In genomic region chr8:47764480-47764879, GRCm38 (mm10) we compare ENCODE assay signal across 8 mouse cellular contexts. TPM values are rescaled to one million over a fixed set of nuclear protein-coding genes. Genes with fewer than 3 reads are reported as not detected.
A peak's percentile ranks its signal among the peaks of the same experiment; 100 is the strongest.
DNase-seq lines count a peak whose midpoint lies in the region; ATAC-seq lines count a peak whose summit lies in the region.

No protein-coding gene starts in this region.

- H3K4me1 ChIP-seq in midbrain, embryonic 15.5 days: peaks cover 9% of the 10 kb centered on the region
- peaks cover 13% of the 10 kb centered on the region; the same call in 1 of the 2 replicates for H3K4me1 ChIP-seq in midbrain, embryonic 14.5 days (ENCODE audit: control insufficient read depth, insufficient read depth, low read length)
- H3K4me1 ChIP-seq in intestine, embryonic 16.5 days (ENCODE audit: control insufficient read depth, insufficient read depth, low read length): no peaks in the 10 kb centered on the region
- H3K4me1 ChIP-seq in liver, embryonic 12.5 days: no peaks in the 10 kb centered on the region; the same call in 1 of the 2 replicates

- no peak overlapping the region for H3K4me3 ChIP-seq in midbrain, embryonic 15.5 days
- H3K4me3 ChIP-seq in midbrain, embryonic 14.5 days (replicated peaks; ENCODE audit: low read depth, low read length): no peak overlapping the region
- H3K4me3 ChIP-seq in intestine, embryonic 16.5 days (ENCODE audit: low read length): peak overlapping the region; percentile 4; the same call in 1 of the 2 replicates
- no peak overlapping the region for H3K4me3 ChIP-seq in liver, embryonic 12.5 days

- DNase-seq in midbrain, embryonic 14.5 days: no peak
- DNase-seq in gastrocnemius, postnatal 10 days: peak; percentile 68
- DNase-seq in lung, postnatal 14 days: peak; percentile 61
- no peak for DNase-seq in thymus, postnatal 10 days (ENCODE audit: low spot score in 2 of 2)
- no peak for DNase-seq in layer of hippocampus, adult 9-10 months (ENCODE audit: low spot score)

- H3K27ac ChIP-seq in midbrain, embryonic 15.5 days: no peak overlapping the region
- H3K27ac ChIP-seq in midbrain, embryonic 14.5 days (replicated peaks; ENCODE audit: low read depth, low read length): no peak overlapping the region
- no peak overlapping the region for H3K27ac ChIP-seq in intestine, embryonic 16.5 days (ENCODE audit: low read length)
- no peak overlapping the region for H3K27ac ChIP-seq in liver, embryonic 12.5 days

- no peaks in the 10 kb centered on the region for H3K9me3 ChIP-seq in midbrain, embryonic 15.5 days
- H3K9me3 ChIP-seq in midbrain, embryonic 14.5 days (ENCODE audit: control insufficient read depth, low read length): no peaks in the 10 kb centered on the region
- H3K9me3 ChIP-seq in intestine, embryonic 16.5 days (ENCODE audit: control insufficient read depth, low read length): no peaks in the 10 kb centered on the region
- H3K9me3 ChIP-seq in liver, embryonic 12.5 days (replicated peaks): no peaks in the 10 kb centered on the region

- no peaks in the 10 kb centered on the region for H3K36me3 ChIP-seq in midbrain, embryonic 15.5 days (replicated peaks)
- no peaks in the 10 kb centered on the region for H3K36me3 ChIP-seq in midbrain, embryonic 14.5 days (ENCODE audit: control insufficient read depth, insufficient read depth, low read length)
- H3K36me3 ChIP-seq in intestine, embryonic 16.5 days (ENCODE audit: control insufficient read depth, insufficient read depth, low read length): no peaks in the 10 kb centered on the region
- H3K36me3 ChIP-seq in liver, embryonic 12.5 days: no peaks in the 10 kb centered on the region

- H3K9ac ChIP-seq in midbrain, embryonic 15.5 days: no peak overlapping the region
- H3K9ac ChIP-seq in midbrain, embryonic 14.5 days (replicated peaks; ENCODE audit: low read length): no peak overlapping the region
- no peak overlapping the region for H3K9ac ChIP-seq in intestine, embryonic 16.5 days (ENCODE audit: low read depth, low read length)
- no peak overlapping the region for H3K9ac ChIP-seq in liver, embryonic 12.5 days

- 0 out of 2 replicates have a peak overlapping the region, but pooled peaks have one; percentile 28 for H3K4me2 ChIP-seq in midbrain, embryonic 15.5 days
- H3K4me2 ChIP-seq in midbrain, embryonic 14.5 days (ENCODE audit: low read length): no peak overlapping the region
- H3K4me2 ChIP-seq in intestine, embryonic 16.5 days (ENCODE audit: low read depth, low read length): peak overlapping the region; percentile 30; the same call in 1 of the 2 replicates
- no peak overlapping the region for H3K4me2 ChIP-seq in liver, embryonic 12.5 days

- WGBS in midbrain, embryonic 15.5 days: 48% methylated on average over 15 of the region's 15 CpGs
- WGBS in midbrain, embryonic 14.5 days: 56% methylated on average over 15 of the region's 15 CpGs
- 66% methylated on average over 15 of the region's 15 CpGs for WGBS in intestine, embryonic 16.5 days
- 69% methylated on average over 15 of the region's 15 CpGs for WGBS in liver, embryonic 12.5 days (ENCODE audit: insufficient replicate concordance)

- ATAC-seq in midbrain, embryonic 15.5 days (replicated peaks): no peak
- no peak for ATAC-seq in midbrain, embryonic 14.5 days (ENCODE audit: low FRiP score, low TSS enrichment)
- ATAC-seq in intestine, embryonic 16.5 days: no peak
- no peak for ATAC-seq in liver, embryonic 12.5 days

- H3K27me3 ChIP-seq in midbrain, embryonic 15.5 days (replicated peaks): 0 out of 2 replicates have a peak, but pooled peaks cover 4% of the 10 kb centered on the region
- H3K27me3 ChIP-seq in midbrain, embryonic 14.5 days (ENCODE audit: control insufficient read depth, insufficient read depth, low read length): no peaks in the 10 kb centered on the region
- no peaks in the 10 kb centered on the region for H3K27me3 ChIP-seq in intestine, embryonic 16.5 days (replicated peaks; ENCODE audit: control insufficient read depth, insufficient read depth, low read length)
- H3K27me3 ChIP-seq in liver, embryonic 12.5 days (replicated peaks): no peaks in the 10 kb centered on the region

RNA-seq across cellular contexts. Expression of gene Cdkn2aip, which starts 50.7 kb away (rescaled TPM):
- polyA plus RNA-seq in midbrain, embryonic 15.5 days (2015; fragmentation: Nextera tagmentation; extraction: Ambion mirVana): 35.1 and 35.8 TPM in 2 replicates
- 36.6 and 37.9 TPM in 2 replicates for polyA plus RNA-seq in midbrain, embryonic 14.5 days (2014; fragmentation: Nextera tagmentation; extraction: Ambion mirVana)
- total RNA-seq in gastrocnemius, postnatal 10 days (2021): 1 to 10 TPM; 5.5 to 6.7 TPM
- 20.0 and 21.0 TPM in 2 replicates for polyA plus RNA-seq in intestine, embryonic 16.5 days (2015; fragmentation: Nextera tagmentation; extraction: Ambion mirVana)
- 17.1 and 18.4 TPM in 2 replicates for polyA plus RNA-seq in liver, embryonic 12.5 days (2016; fragmentation: Nextera tagmentation; extraction: Ambion mirVana)

RNA-seq across cellular contexts. Expression of gene Cldn24, which starts 57.5 kb away (rescaled TPM):
- not detected in 2 replicates for polyA plus RNA-seq in midbrain, embryonic 15.5 days (2015; fragmentation: Nextera tagmentation; extraction: Ambion mirVana)
- polyA plus RNA-seq in midbrain, embryonic 14.5 days (2014; fragmentation: Nextera tagmentation; extraction: Ambion mirVana): not detected in 2 replicates
- not detected for total RNA-seq in gastrocnemius, postnatal 10 days (2021)
- polyA plus RNA-seq in intestine, embryonic 16.5 days (2015; fragmentation: Nextera tagmentation; extraction: Ambion mirVana): not detected in 2 replicates
- not detected in 2 replicates for polyA plus RNA-seq in liver, embryonic 12.5 days (2016; fragmentation: Nextera tagmentation; extraction: Ambion mirVana)

RNA-seq across cellular contexts. Expression of gene Cldn22, which starts 59.8 kb away (rescaled TPM):
- polyA plus RNA-seq in midbrain, embryonic 15.5 days (2015; fragmentation: Nextera tagmentation; extraction: Ambion mirVana): not detected in 2 replicates
- polyA plus RNA-seq in midbrain, embryonic 14.5 days (2014; fragmentation: Nextera tagmentation; extraction: Ambion mirVana): not detected in 2 replicates
- total RNA-seq in gastrocnemius, postnatal 10 days (2021): under 1 TPM in 1 of 2 experiments, not detected in 1; 0.23 TPM
- polyA plus RNA-seq in intestine, embryonic 16.5 days (2015; fragmentation: Nextera tagmentation; extraction: Ambion mirVana): not detected in 2 replicates
- not detected in 2 replicates for polyA plus RNA-seq in liver, embryonic 12.5 days (2016; fragmentation: Nextera tagmentation; extraction: Ambion mirVana)

Comparison
In these comparisons a context has a peak if more than half of its experiments do, and no peak if none do; other contexts are left out.
1. H3K4me2 ChIP-seq: peak in midbrain, embryonic 15.5 days (single experiment) and intestine, embryonic 16.5 days (single experiment); none in midbrain, embryonic 14.5 days (single experiment) and liver, embryonic 12.5 days (single experiment).
2. DNase-seq: peak in gastrocnemius, postnatal 10 days (single experiment) and lung, postnatal 14 days (single experiment); none in midbrain, embryonic 14.5 days (single experiment), thymus, postnatal 10 days (0 of 2) and layer of hippocampus, adult 9-10 months (single experiment).